Mouse (Mus musculus) neural tube, embryonic 10.5 days (tissue): ENCODE measurements around the gene Cep41.
A peak's percentile ranks its signal among the peaks of the same experiment; 100 is the strongest.

ENCODE experiments used
- DNase-seq: peaks from one replicate; pipeline ENCODE4 v3.0.0-alpha.2; 2017; ENCODE audit warnings: low spot score; ENCODE audit errors: extremely low spot score

Gene Cep41

GRCm38 (mm10) chr6:30711365-30711763 is 17.8 kb upstream of the Cep41 start:
- no peak for DNase-seq

- DNase-seq: no peak
Observed at GRCm38 (mm10) chr6:30710371-30711364, 17.1 kb upstream of the Cep41 start.

- DNase-seq: no peak
Observed at GRCm38 (mm10) chr6:30709115-30709514, 15.6 kb upstream of the Cep41 start.

- no peak for DNase-seq
Observed at GRCm38 (mm10) chr6:30703977-30704602, 10.5 kb upstream of the Cep41 start.

- DNase-seq: no peak
Observed at GRCm38 (mm10) chr6:30703476-30703875, 9.9 kb upstream of the Cep41 start.

- no peak for DNase-seq
Observed at GRCm38 (mm10) chr6:30702881-30703280, 9.3 kb upstream of the Cep41 start.

GRCm38 (mm10) chr6:30700182-30700581 is 6.6 kb upstream of the Cep41 start:
- DNase-seq: peak; percentile 55

- no peak for DNase-seq
Observed at GRCm38 (mm10) chr6:30698036-30698435, 4.5 kb upstream of the Cep41 start.

GRCm38 (mm10) chr6:30697464-30697863 is 3.9 kb upstream of the Cep41 start:
- no peak for DNase-seq

- DNase-seq: no peak
Observed at GRCm38 (mm10) chr6:30695124-30695523, 1.6 kb upstream of the Cep41 start.

GRCm38 (mm10) chr6:30694209-30694608 is 660 bp upstream of the Cep41 start:
- DNase-seq: no peak

- peak; percentile 50 for DNase-seq
Observed at GRCm38 (mm10) chr6:30692826-30693225, 723 bp downstream of the Cep41 start.

- no peak for DNase-seq
Observed at GRCm38 (mm10) chr6:30687198-30687597, 6.4 kb downstream of the Cep41 start.

- DNase-seq: no peak
Observed at GRCm38 (mm10) chr6:30684570-30684969, 9.0 kb downstream of the Cep41 start.

GRCm38 (mm10) chr6:30681935-30682900 is 11.3 kb downstream of the Cep41 start:
- peak; percentile 67 for DNase-seq

GRCm38 (mm10) chr6:30680442-30680841 is 13.1 kb downstream of the Cep41 start:
- DNase-seq: no peak

- no peak for DNase-seq
Observed at GRCm38 (mm10) chr6:30679567-30679966, 14.0 kb downstream of the Cep41 start.

GRCm38 (mm10) chr6:30678482-30678881 is 15.1 kb downstream of the Cep41 start:
- no peak for DNase-seq

GRCm38 (mm10) chr6:30677591-30677990 is 16.0 kb downstream of the Cep41 start:
- no peak for DNase-seq

- no peak for DNase-seq
Observed at GRCm38 (mm10) chr6:30676506-30676905, 17.0 kb downstream of the Cep41 start.

- no peak for DNase-seq
Observed at GRCm38 (mm10) chr6:30675281-30675771, 18.2 kb downstream of the Cep41 start.
